Mouse (Mus musculus) liver, embryonic 12.5 days (tissue): ENCODE results near the gene Lrp2. TPM values are rescaled to one million over a fixed set of nuclear protein-coding genes. Genes with fewer than 3 reads are reported as not detected.

Source experiments
- ATAC-seq: fragments of 200-750 bp; cut with Nextera tagmentation; 2 replicates; pipeline ENCODE4 v1.8.0; 2017; ENCODE audit warnings: moderate number of reproducible peaks, mild to moderate bottlenecking, moderate library complexity
- H3K27ac ChIP-seq: fragments of 300-500 bp; sonication (generic); 2 replicates; pipeline ENCODE4 v1.5.1; 2016; ENCODE audit warnings: mild to moderate bottlenecking
- H3K27me3 ChIP-seq: fragments of 300-500 bp; sonication (generic); replicated peaks from 2 replicates; pipeline ENCODE4 v1.6.1; 2016; ENCODE audit warnings: mild to moderate bottlenecking, moderate library complexity
- H3K36me3 ChIP-seq: fragments of 300-500 bp; sonication (generic); 2 replicates; pipeline ENCODE4 v1.6.1; 2016; ENCODE audit warnings: mild to moderate bottlenecking, moderate library complexity
- H3K4me1 ChIP-seq: fragments of 300-500 bp; sonication (generic); 2 replicates; pipeline ENCODE4 v1.6.1; 2016
- H3K4me2 ChIP-seq: fragments of 300-500 bp; sonication (generic); 2 replicates; pipeline ENCODE4 v1.6.1; 2016; ENCODE audit warnings: mild to moderate bottlenecking, moderate library complexity
- H3K4me3 ChIP-seq: fragments of 300-500 bp; sonication (generic); 2 replicates; pipeline ENCODE4 v1.5.1; 2016; ENCODE audit warnings: mild to moderate bottlenecking, moderate library complexity
- H3K9ac ChIP-seq: fragments of 300-500 bp; sonication (generic); 2 replicates; pipeline ENCODE4 v1.6.1; 2016; ENCODE audit warnings: mild to moderate bottlenecking, moderate library complexity
- H3K9me3 ChIP-seq: fragments of 300-500 bp; sonication (generic); replicated peaks from 2 replicates; pipeline ENCODE4 v1.6.1; 2016; ENCODE audit warnings: mild to moderate bottlenecking, moderate library complexity
- WGBS: fragments of 180-500 bp; shearing (Covaris S2); methylation state at CpG from one replicate; pipeline ENCODE4 v1.1.7; 2016; ENCODE audit not compliant: insufficient replicate concordance; 5-methylcytosine and 5-hydroxymethylcytosine counted together
- polyA plus RNA-seq: library from polyadenylated mRNA; unstranded; fragments of >200 nt; fragmentation: Nextera tagmentation; extraction: Ambion mirVana; gene quantifications from 2 replicates; pipeline ENCODE4 v1.2.1, GENCODE M21; 2016

Gene Lrp2
- polyA plus RNA-seq, 1 experiment from 2014 or later: 0.10 TPM

DNA sequence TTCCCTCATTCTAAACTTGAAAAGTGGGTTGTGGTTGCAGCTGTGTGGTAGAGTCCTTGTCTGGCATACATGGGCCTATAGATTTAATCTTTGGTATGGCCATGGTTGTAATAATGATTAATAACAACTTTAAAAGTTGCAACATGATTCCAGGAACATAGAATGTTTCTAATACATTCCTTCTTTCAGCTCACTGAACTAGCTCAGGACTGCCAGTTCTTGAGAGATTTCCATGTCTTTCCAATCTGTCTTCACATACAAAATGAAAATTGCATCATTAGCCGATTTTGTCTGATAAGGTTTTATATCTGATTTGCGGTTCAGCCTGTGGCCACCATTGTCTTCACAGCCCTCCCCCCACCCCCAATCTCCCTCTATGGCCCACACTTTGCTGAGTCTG is 5.8 kb downstream of the Lrp2 start:
- Histone ChIP-seq H3K9me3 (no peaks in the 10 kb centered on the region), H3K27ac (no peak overlapping the region), H3K27me3 (peaks cover 41% of the 10 kb centered on the region), H3K4me1 (no peaks in the 10 kb centered on the region), H3K36me3 (no peaks in the 10 kb centered on the region), H3K4me2 (no peak overlapping the region), H3K4me3 (no peak overlapping the region), H3K9ac (no peak overlapping the region)
- WGBS: 66% methylated on average over 2 of the region's 2 CpGs
- ATAC-seq: no peak

DNA sequence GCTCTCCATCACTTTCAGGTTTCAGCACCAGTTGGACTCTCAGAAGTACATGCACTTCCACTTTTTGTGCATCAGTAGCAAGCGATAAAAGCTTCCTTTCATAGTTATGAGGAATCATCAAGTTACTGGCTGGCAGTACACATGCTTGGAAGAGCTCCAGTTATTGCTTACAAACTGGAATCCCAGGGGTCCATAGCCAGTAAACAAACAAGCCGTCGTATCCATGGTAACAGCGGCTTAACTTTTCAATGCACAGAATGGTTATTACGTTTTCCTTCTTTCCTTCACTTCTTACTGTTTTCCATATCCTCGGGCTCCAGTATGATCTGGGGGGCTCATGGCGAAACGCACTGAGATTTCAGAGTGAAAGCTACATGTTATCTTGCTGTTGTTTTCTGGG is 7.7 kb downstream of the Lrp2 start:
- no peak for ATAC-seq
- H3K27ac ChIP-seq: no peak overlapping the region
- H3K9me3 ChIP-seq: no peaks in the 10 kb centered on the region
- no peak overlapping the region for H3K4me3 ChIP-seq
- no peak overlapping the region for H3K9ac ChIP-seq
- 75% methylated on average over 8 of the region's 8 CpGs for WGBS
- peaks cover 22% of the 10 kb centered on the region for H3K27me3 ChIP-seq
- no peaks in the 10 kb centered on the region for H3K36me3 ChIP-seq
- H3K4me2 ChIP-seq: no peak overlapping the region
- H3K4me1 ChIP-seq: no peaks in the 10 kb centered on the region

DNA sequence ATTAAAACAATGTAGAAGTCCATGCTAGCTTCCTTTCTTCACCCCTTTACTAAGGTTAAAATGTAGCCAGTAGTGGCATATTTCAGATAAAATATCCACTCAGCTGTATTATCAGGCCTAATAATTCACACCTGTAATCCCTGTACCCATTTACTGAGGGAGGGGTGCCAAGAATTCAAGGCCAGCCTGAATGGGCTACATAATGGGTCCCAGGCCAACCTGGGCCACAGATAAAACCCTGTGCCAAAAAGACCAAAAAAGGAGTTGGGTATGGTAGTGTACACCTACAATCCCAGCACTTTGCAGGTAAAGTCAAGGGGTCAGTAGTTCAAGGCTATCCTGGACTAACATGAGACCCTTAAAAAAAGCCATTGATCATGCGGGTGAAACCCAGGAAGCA is 9.3 kb downstream of the Lrp2 start:
- H3K27me3 ChIP-seq: peaks cover 9% of the 10 kb centered on the region
- H3K9ac ChIP-seq: no peak overlapping the region
- WGBS: 73% methylated on average over 1 of the region's 1 CpGs
- no peak overlapping the region for H3K27ac ChIP-seq
- no peaks in the 10 kb centered on the region for H3K36me3 ChIP-seq
- ATAC-seq: no peak
- no peaks in the 10 kb centered on the region for H3K9me3 ChIP-seq
- H3K4me1 ChIP-seq: no peaks in the 10 kb centered on the region
- H3K4me2 ChIP-seq: no peak overlapping the region
- no peak overlapping the region for H3K4me3 ChIP-seq

DNA sequence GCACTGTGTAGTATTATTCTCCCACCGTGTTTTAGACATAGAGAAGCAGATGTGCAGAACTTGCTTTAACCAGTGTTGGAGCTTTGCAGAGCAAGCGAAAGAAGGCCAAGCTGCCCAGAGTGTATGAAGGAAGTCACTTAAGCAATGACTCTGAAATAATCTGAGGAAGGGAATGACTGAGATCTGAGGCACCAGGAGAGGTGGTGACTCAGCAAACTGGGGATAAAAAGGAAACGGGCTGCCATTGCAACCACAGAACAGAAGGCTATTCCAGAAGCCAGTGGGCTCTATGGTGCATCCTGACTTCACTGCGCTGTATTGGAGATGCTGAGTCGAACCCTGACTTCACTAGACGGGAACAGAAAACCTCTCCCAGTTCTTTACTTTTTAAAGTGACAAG is 10.9 kb downstream of the Lrp2 start:
- Histone ChIP-seq H3K27ac (no peak overlapping the region), H3K36me3 (no peaks in the 10 kb centered on the region), H3K4me1 (no peaks in the 10 kb centered on the region), H3K4me2 (no peak overlapping the region), H3K9ac (no peak overlapping the region), H3K9me3 (no peaks in the 10 kb centered on the region), H3K27me3 (no peaks in the 10 kb centered on the region; the same call in 1 of the 2 replicates), H3K4me3 (no peak overlapping the region)
- 27% methylated on average over 6 of the region's 6 CpGs for WGBS
- no peak for ATAC-seq

DNA sequence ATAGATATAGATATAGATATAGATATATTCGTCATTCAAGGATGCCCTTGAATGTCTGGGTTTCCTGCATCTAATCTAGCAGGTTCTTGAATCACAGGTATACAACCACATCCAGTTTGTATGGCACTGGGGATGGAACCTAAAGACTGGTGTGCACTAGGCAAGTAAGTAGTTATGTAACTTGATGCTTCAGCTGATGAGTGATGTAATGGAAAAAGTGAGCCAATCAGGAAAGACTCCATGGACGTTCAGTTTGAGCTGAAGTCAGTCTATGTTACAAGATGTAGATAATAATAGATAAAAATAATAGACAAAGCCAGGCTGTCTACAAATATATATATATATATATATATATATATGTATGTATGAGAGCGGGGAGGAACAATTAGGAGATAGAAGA is 11.6 kb downstream of the Lrp2 start:
- WGBS: 60% methylated on average over 3 of the region's 3 CpGs
- Histone ChIP-seq H3K4me3 (no peak overlapping the region), H3K9ac (no peak overlapping the region), H3K36me3 (no peaks in the 10 kb centered on the region), H3K4me1 (no peaks in the 10 kb centered on the region), H3K27me3 (no peaks in the 10 kb centered on the region; the same call in 1 of the 2 replicates), H3K27ac (no peak overlapping the region), H3K9me3 (no peaks in the 10 kb centered on the region), H3K4me2 (no peak overlapping the region)
- no peak for ATAC-seq

DNA sequence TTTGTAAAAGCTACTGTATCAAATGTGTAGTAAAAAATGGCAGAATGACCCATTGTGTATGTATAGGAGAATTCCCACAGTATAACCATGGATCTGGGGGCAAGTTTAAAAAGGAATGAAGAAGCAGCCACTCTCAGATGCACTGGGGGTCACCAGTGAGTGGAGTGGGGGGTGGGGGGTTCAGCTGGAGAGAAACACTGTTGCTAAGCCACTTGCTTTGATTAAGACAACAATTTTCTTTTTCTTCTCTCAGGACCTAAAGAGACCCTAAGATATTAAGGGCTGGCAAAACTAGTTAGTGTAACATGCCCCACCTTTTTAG is 12.2 kb downstream of the Lrp2 start:
- no peak for ATAC-seq
- no peaks in the 10 kb centered on the region for H3K4me1 ChIP-seq

DNA sequence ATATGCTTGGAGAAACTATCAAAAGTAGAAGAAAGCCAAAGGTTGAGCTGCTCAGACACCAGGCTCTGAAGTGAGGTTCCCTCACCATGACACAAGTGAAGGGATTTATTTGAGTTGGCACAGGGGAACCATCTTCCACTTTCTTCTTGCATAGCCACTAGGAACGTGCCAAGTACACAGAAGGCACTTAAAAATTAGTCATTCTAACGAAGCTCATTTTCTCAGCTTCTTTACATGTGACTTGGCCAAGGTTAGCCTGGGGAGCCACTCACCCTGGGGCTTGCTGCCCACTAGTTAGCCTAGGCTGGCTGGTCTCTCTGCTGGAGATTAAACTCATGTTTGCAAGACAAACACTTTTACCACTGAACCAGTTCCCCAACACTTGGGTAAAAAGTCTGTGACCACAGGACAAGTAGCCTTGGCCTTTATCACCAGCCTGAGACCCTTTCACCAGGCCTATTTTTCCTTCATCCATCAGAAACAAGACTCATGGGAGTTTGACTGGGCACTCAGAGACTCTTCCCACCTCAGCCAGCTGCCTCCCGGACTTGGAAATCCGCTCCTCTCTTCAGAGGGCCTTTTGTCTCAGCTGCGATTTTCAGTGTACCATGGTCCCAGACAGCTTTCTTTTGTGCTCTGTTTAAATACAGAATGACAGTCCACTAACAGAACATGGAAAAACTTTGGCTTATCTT is 12.7 kb downstream of the Lrp2 start:
- H3K4me1 ChIP-seq: no peaks in the 10 kb centered on the region
- H3K9ac ChIP-seq: no peak overlapping the region
- 65% methylated on average over 5 of the region's 5 CpGs for WGBS
- H3K4me2 ChIP-seq: no peak overlapping the region
- H3K27me3 ChIP-seq: no peaks in the 10 kb centered on the region; the same call in 1 of the 2 replicates
- H3K36me3 ChIP-seq: no peaks in the 10 kb centered on the region
- no peak for ATAC-seq
- H3K4me3 ChIP-seq: no peak overlapping the region
- H3K9me3 ChIP-seq: no peaks in the 10 kb centered on the region
- H3K27ac ChIP-seq: no peak overlapping the region

More for the DNA sequence above, 12.2 kb downstream of the Lrp2 start:
- H3K9ac ChIP-seq: no peak overlapping the region
- no peak overlapping the region for H3K4me3 ChIP-seq
- H3K27ac ChIP-seq: no peak overlapping the region
- H3K36me3 ChIP-seq: no peaks in the 10 kb centered on the region
- no peaks in the 10 kb centered on the region for H3K9me3 ChIP-seq
- H3K4me2 ChIP-seq: no peak overlapping the region
- H3K27me3 ChIP-seq: no peaks in the 10 kb centered on the region; the same call in 1 of the 2 replicates

DNA sequence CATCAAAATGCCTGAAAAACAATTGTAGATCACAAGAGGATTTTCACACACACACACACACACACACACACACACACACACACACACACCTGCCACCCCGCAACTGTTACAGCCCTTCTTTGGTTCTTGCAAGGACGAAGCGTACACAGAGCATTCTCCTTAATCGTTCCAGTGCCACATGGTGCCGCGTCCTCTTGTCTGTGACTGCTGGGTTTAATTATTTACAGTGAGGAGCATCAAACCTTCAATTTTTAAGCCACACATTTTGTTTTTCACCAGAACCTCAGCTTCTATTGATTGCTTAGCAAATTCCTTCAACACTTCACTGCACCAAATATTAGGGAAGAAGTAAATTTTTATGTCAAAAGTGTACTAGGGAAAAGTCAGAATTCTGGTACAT is 15.3 kb downstream of the Lrp2 start:
- H3K4me3 ChIP-seq: no peak overlapping the region

DNA sequence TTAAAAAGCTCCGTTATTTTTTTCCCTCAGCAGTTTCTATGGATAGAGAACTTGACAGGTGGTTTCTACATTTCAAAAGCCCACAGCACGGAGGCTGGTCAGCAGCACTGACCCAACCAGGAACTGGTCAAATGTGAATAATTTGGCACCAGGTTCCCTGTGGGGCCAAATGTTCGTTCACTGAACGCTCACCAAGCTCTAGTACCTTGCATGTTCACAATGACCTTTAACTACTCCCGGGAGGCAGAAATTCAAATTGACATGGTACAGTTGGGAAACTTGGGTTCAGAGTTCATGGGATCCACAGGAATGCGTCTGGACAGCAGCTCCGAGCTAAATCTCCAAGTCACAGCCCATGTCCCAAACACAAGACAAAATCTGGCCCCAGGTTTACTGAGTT is 19.6 kb downstream of the Lrp2 start:
- peaks cover 12% of the 10 kb centered on the region for H3K4me1 ChIP-seq
- no peak for ATAC-seq
- H3K27ac ChIP-seq: no peak overlapping the region
- H3K9me3 ChIP-seq: no peaks in the 10 kb centered on the region
- 60% methylated on average over 7 of the region's 7 CpGs for WGBS
- no peaks in the 10 kb centered on the region; the same call in 1 of the 2 replicates for H3K27me3 ChIP-seq
- no peak overlapping the region for H3K4me3 ChIP-seq
- H3K9ac ChIP-seq: no peak overlapping the region
- no peaks in the 10 kb centered on the region for H3K36me3 ChIP-seq
- H3K4me2 ChIP-seq: no peak overlapping the region

More for the DNA sequence above, 15.3 kb downstream of the Lrp2 start:
- Histone ChIP-seq H3K27me3 (no peaks in the 10 kb centered on the region; the same call in 1 of the 2 replicates), H3K9ac (no peak overlapping the region), H3K4me1 (no peaks in the 10 kb centered on the region), H3K36me3 (no peaks in the 10 kb centered on the region), H3K9me3 (no peaks in the 10 kb centered on the region), H3K4me2 (no peak overlapping the region), H3K27ac (no peak overlapping the region)
- WGBS: 69% methylated on average over 6 of the region's 6 CpGs
- no peak for ATAC-seq

DNA sequence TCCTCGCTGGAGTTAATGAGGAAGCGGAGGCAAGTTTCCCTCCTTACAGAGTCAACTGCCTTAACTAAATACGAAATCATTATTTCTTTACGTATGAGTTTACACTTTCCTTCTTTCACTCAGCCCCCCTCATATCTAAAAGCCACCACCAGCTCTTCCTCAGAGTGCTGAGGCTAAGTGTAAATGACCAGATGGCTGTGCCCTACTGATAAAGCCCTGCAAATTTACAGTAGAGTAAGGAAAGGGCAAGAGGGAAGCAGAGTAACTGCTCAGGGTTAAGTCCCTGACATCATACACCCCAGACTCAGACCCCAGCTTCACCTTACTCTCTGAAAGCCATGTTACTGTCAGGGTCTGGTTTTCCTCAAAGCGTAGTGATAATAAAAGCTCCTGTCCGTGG is 22.4 kb downstream of the Lrp2 start:
- peaks cover 12% of the 10 kb centered on the region for H3K4me1 ChIP-seq
- no peak overlapping the region for H3K27ac ChIP-seq
- H3K9ac ChIP-seq: no peak overlapping the region
- H3K4me2 ChIP-seq: peak overlapping the region; percentile 35
- peak; percentile 70 for ATAC-seq
- H3K27me3 ChIP-seq: peaks cover 20% of the 10 kb centered on the region
- H3K36me3 ChIP-seq: no peaks in the 10 kb centered on the region
- 28% methylated on average over 6 of the region's 6 CpGs for WGBS
- no peak overlapping the region for H3K4me3 ChIP-seq
- no peaks in the 10 kb centered on the region for H3K9me3 ChIP-seq

DNA sequence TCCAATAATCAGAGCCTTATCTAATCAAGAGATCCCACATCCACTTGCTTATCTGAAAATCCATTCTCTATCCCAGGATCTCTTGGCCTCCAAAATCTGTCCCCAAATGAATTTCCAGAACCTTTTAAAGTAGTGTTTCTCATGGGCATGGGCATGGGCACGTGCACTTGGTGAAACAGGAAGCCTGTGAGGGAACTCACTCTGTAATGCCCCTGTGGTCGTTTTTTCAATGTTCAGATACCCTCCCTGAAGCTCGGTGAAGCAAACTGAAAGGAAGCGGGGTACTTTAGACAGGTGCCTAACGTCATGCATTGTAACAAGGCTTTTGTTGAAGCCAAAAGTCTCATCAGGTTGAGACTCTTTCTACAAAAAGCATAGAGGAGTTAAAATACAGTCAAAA is 23.1 kb downstream of the Lrp2 start:
- 23% methylated on average over 5 of the region's 5 CpGs for WGBS
- Histone ChIP-seq H3K9me3 (no peaks in the 10 kb centered on the region), H3K4me3 (no peak overlapping the region), H3K9ac (no peak overlapping the region), H3K36me3 (no peaks in the 10 kb centered on the region), H3K27ac (no peak overlapping the region), H3K27me3 (peaks cover 21% of the 10 kb centered on the region), H3K4me2 (no peak overlapping the region), H3K4me1 (peaks cover 12% of the 10 kb centered on the region)
- ATAC-seq: no peak

DNA sequence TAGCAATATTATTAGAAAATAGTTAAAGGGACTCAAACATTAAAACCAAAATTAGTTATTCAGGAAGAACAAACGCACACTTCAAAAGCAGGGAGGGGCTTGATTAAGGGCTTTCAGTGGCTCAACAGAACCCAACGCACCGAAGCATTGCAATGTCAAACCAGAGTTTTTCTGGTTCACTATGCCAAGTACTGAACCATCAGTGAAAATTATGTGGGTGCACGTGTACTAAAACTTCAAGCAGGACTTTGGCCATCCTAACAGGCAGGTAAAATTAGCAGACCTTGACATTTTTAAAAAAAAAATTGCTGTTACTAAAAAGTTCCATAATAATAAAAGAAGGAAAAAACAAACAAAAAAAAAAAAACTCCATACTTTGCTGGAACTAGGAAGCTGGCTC is 25.6 kb downstream of the Lrp2 start:
- no peak overlapping the region for H3K4me2 ChIP-seq
- ATAC-seq: no peak
- H3K9ac ChIP-seq: no peak overlapping the region
- H3K27ac ChIP-seq: no peak overlapping the region
- no peaks in the 10 kb centered on the region for H3K9me3 ChIP-seq
- peaks cover 21% of the 10 kb centered on the region for H3K27me3 ChIP-seq
- 58% methylated on average over 4 of the region's 4 CpGs for WGBS
- peaks cover 12% of the 10 kb centered on the region for H3K4me1 ChIP-seq
- no peak overlapping the region for H3K4me3 ChIP-seq
- no peaks in the 10 kb centered on the region for H3K36me3 ChIP-seq

DNA sequence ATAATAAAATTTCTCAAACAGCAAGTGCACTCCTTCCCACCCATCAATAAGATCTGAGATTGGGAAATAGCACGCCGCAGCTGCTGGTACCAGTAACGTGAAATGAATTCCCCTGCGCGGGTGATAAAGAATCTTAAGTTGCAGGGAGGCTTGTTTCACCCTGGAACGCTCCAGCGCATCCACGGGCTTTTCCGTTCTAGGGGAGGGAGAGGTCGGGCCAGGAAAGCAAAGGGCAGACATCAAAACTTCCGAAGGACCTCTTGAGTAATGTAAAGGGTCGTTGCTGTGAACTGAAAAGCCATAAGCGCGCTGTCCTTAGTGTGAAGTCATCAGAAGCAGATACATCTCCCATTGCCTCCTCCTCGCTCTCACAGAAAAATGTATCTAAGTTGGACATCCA is 26.5 kb downstream of the Lrp2 start:
- no peaks in the 10 kb centered on the region for H3K36me3 ChIP-seq
- no peak for ATAC-seq
- H3K4me2 ChIP-seq: no peak overlapping the region
- H3K4me3 ChIP-seq: no peak overlapping the region
- WGBS: 63% methylated on average over 15 of the region's 15 CpGs
- no peak overlapping the region for H3K27ac ChIP-seq
- H3K4me1 ChIP-seq: peaks cover 12% of the 10 kb centered on the region
- no peak overlapping the region for H3K9ac ChIP-seq
- no peaks in the 10 kb centered on the region for H3K9me3 ChIP-seq
- H3K27me3 ChIP-seq: peaks cover 21% of the 10 kb centered on the region
